Mouse (Mus musculus) C2C12 (cell line): ENCODE results near the gene Fignl1.

ENCODE experiments used
- CEBPB ChIP-seq: IDR thresholded peaks from one replicate; pipeline ENCODE4 v1.6.1; 2011; ENCODE audit warnings: low read depth, mild to moderate bottlenecking, control low read depth, moderate library complexity
- CTCF ChIP-seq: IDR thresholded peaks from one replicate; pipeline ENCODE4 v1.5.1; 2011; ENCODE audit not compliant: control insufficient read depth, insufficient read depth, insufficient read length
- FOSL1 ChIP-seq: IDR thresholded peaks from one replicate; pipeline ENCODE4 v1.8.0; 2011; ENCODE audit warnings: mild to moderate bottlenecking, low read length; ENCODE audit not compliant: poor library complexity, insufficient read depth, severe bottlenecking
- MAX ChIP-seq: IDR thresholded peaks from one replicate; pipeline ENCODE4 v1.6.1; 2011; ENCODE audit warnings: mild to moderate bottlenecking, control low read depth
- MYOD1 ChIP-seq: IDR thresholded peaks from one replicate; pipeline ENCODE4 v1.6.1; 2011; ENCODE audit warnings: low read depth; ENCODE audit not compliant: control insufficient read depth, insufficient read length
- MYOG ChIP-seq: IDR thresholded peaks from one replicate; pipeline ENCODE4 v1.6.1; 2011; ENCODE audit not compliant: control insufficient read depth, insufficient read length; ENCODE audit errors: extremely low read depth
- USF1 ChIP-seq: IDR thresholded peaks from one replicate; pipeline ENCODE4 v1.6.1; 2011; ENCODE audit warnings: low read depth, mild to moderate bottlenecking, control low read depth, moderate library complexity

DNA sequence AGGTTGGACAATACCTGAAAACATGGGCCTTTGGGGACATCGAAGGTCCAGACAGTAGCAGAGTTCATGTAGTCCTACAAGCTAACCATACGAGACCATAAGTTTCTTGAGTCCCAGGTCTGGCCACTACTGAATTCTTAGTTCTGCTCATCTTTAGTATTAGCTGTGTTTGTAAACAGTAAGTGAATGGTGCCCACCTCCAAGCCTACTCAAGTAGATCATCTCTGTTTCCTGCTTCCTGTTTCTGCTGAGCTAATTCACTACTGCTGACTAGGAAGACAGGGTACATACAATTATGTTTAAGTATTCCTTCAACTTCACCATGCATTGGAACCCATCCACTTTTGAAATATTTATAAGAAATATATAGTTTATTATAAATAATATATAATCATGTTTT is 40.7 kb downstream of the Fignl1 start:
- TF ChIP-seq CTCF (no peak), MAX (no peak), USF1 (no peak), FOSL1 (no peak), MYOG (no peak), MYOD1 (no peak), CEBPB (no peak)
